Mouse (Mus musculus): ENCODE measurements around the gene Zfp770. TPM values are rescaled to one million over a fixed set of nuclear protein-coding genes. Genes with fewer than 3 reads are reported as not detected.
A peak's percentile ranks its signal among the peaks of the same experiment; 100 is the strongest.

Gene Zfp770
- polyA plus RNA-seq, 1 experiment from 2014 or later, result 8.2 TPM

GRCm38 (mm10) chr2:114156639-114157038 lies 44.6 kb downstream of the Zfp770 start:
- H3K27ac ChIP-seq (replicated peaks; ENCODE audit: low read depth, low read length), result no peak overlapping the region
- peaks cover 84% of the 10 kb centered on the region for H3K36me3 ChIP-seq (ENCODE audit: control insufficient read depth, insufficient read depth, low read length)
- no peaks in the 10 kb centered on the region for H3K9me3 ChIP-seq (ENCODE audit: control insufficient read depth, low read length)
- no peak overlapping the region for H3K4me2 ChIP-seq (ENCODE audit: low read length)
- H3K9ac ChIP-seq (replicated peaks; ENCODE audit: low read length), result no peak overlapping the region
- no peaks in the 10 kb centered on the region for H3K4me1 ChIP-seq (ENCODE audit: control insufficient read depth, insufficient read depth, low read length)
- WGBS, result 91% methylated on average over 1 of the region's 1 CpGs
- H3K27me3 ChIP-seq (ENCODE audit: control insufficient read depth, insufficient read depth, low read length), result no peaks in the 10 kb centered on the region
- no peak overlapping the region for H3K4me3 ChIP-seq (replicated peaks; ENCODE audit: low read depth, low read length)
- ATAC-seq (ENCODE audit: low FRiP score, low TSS enrichment), result no peak
- DNase-seq, result no peak

- no peaks in the 10 kb centered on the region for H3K4me1 ChIP-seq (ENCODE audit: control insufficient read depth, insufficient read depth, low read length)
- peaks cover 89% of the 10 kb centered on the region for H3K36me3 ChIP-seq (ENCODE audit: control insufficient read depth, insufficient read depth, low read length)
- no peaks in the 10 kb centered on the region for H3K9me3 ChIP-seq (ENCODE audit: control insufficient read depth, low read length)
- H3K27ac ChIP-seq (replicated peaks; ENCODE audit: low read depth, low read length), result no peak overlapping the region
- no peak overlapping the region for H3K4me2 ChIP-seq (ENCODE audit: low read length)
- 95% methylated on average over 6 of the region's 6 CpGs for WGBS
- no peak for DNase-seq
- no peaks in the 10 kb centered on the region for H3K27me3 ChIP-seq (ENCODE audit: control insufficient read depth, insufficient read depth, low read length)
- no peak overlapping the region for H3K4me3 ChIP-seq (replicated peaks; ENCODE audit: low read depth, low read length)
- H3K9ac ChIP-seq (replicated peaks; ENCODE audit: low read length), result no peak overlapping the region
- ATAC-seq (ENCODE audit: low FRiP score, low TSS enrichment), result no peak
Observed at GRCm38 (mm10) chr2:114153247-114153646, 48.0 kb downstream of the Zfp770 start.

- Histone ChIP-seq H3K4me2 (ENCODE audit: low read length) (no peak overlapping the region), H3K36me3 (ENCODE audit: control insufficient read depth, insufficient read depth, low read length) (peaks cover 84% of the 10 kb centered on the region), H3K4me1 (ENCODE audit: control insufficient read depth, insufficient read depth, low read length) (no peaks in the 10 kb centered on the region), H3K27me3 (ENCODE audit: control insufficient read depth, insufficient read depth, low read length) (no peaks in the 10 kb centered on the region), H3K9ac (replicated peaks; ENCODE audit: low read length) (no peak overlapping the region), H3K4me3 (replicated peaks; ENCODE audit: low read depth, low read length) (no peak overlapping the region), H3K27ac (replicated peaks; ENCODE audit: low read depth, low read length) (no peak overlapping the region), H3K9me3 (ENCODE audit: control insufficient read depth, low read length) (no peaks in the 10 kb centered on the region)
- 93% methylated on average over 15 of the region's 15 CpGs for WGBS
- ATAC-seq (ENCODE audit: low FRiP score, low TSS enrichment), result no peak
- DNase-seq, result no peak
Observed at GRCm38 (mm10) chr2:114146864-114147458, 54.3 kb downstream of the Zfp770 start.

GRCm38 (mm10) chr2:114145315-114145801 lies 55.9 kb downstream of the Zfp770 start:
- Histone ChIP-seq H3K9ac (replicated peaks; ENCODE audit: low read length) (no peak overlapping the region), H3K4me2 (ENCODE audit: low read length) (no peak overlapping the region), H3K27me3 (ENCODE audit: control insufficient read depth, insufficient read depth, low read length) (no peaks in the 10 kb centered on the region), H3K4me1 (ENCODE audit: control insufficient read depth, insufficient read depth, low read length) (no peaks in the 10 kb centered on the region), H3K9me3 (ENCODE audit: control insufficient read depth, low read length) (no peaks in the 10 kb centered on the region), H3K4me3 (replicated peaks; ENCODE audit: low read depth, low read length) (no peak overlapping the region), H3K27ac (replicated peaks; ENCODE audit: low read depth, low read length) (no peak overlapping the region), H3K36me3 (ENCODE audit: control insufficient read depth, insufficient read depth, low read length) (peaks cover 84% of the 10 kb centered on the region)
- DNase-seq (peak; percentile 77), ATAC-seq (ENCODE audit: low FRiP score, low TSS enrichment) (no peak)
- WGBS, result 80% methylated on average over 6 of the region's 6 CpGs

- Histone ChIP-seq H3K4me3 (replicated peaks; ENCODE audit: low read depth, low read length) (no peak overlapping the region), H3K9ac (replicated peaks; ENCODE audit: low read length) (no peak overlapping the region), H3K36me3 (ENCODE audit: control insufficient read depth, insufficient read depth, low read length) (peaks cover 84% of the 10 kb centered on the region), H3K4me2 (ENCODE audit: low read length) (no peak overlapping the region), H3K27ac (replicated peaks; ENCODE audit: low read depth, low read length) (no peak overlapping the region), H3K4me1 (ENCODE audit: control insufficient read depth, insufficient read depth, low read length) (no peaks in the 10 kb centered on the region), H3K27me3 (ENCODE audit: control insufficient read depth, insufficient read depth, low read length) (no peaks in the 10 kb centered on the region), H3K9me3 (ENCODE audit: control insufficient read depth, low read length) (no peaks in the 10 kb centered on the region)
- WGBS, result 93% methylated on average over 5 of the region's 5 CpGs
- ATAC-seq (ENCODE audit: low FRiP score, low TSS enrichment), result no peak
- DNase-seq, result no peak
Observed at GRCm38 (mm10) chr2:114144915-114145314, 56.4 kb downstream of the Zfp770 start.

GRCm38 (mm10) chr2:114143842-114144241 lies 57.4 kb downstream of the Zfp770 start:
- no peak overlapping the region for H3K9ac ChIP-seq (replicated peaks; ENCODE audit: low read length)
- WGBS, result 92% methylated on average over 6 of the region's 6 CpGs
- no peaks in the 10 kb centered on the region for H3K4me1 ChIP-seq (ENCODE audit: control insufficient read depth, insufficient read depth, low read length)

More at GRCm38 (mm10) chr2:114143842-114144241, 57.4 kb downstream of the Zfp770 start:
- H3K27ac ChIP-seq (replicated peaks; ENCODE audit: low read depth, low read length), result no peak overlapping the region
- H3K4me3 ChIP-seq (replicated peaks; ENCODE audit: low read depth, low read length), result no peak overlapping the region
- DNase-seq (no peak), ATAC-seq (ENCODE audit: low FRiP score, low TSS enrichment) (no peak)
- H3K27me3 ChIP-seq (ENCODE audit: control insufficient read depth, insufficient read depth, low read length), result no peaks in the 10 kb centered on the region
- H3K4me2 ChIP-seq (ENCODE audit: low read length), result no peak overlapping the region
- H3K36me3 ChIP-seq (ENCODE audit: control insufficient read depth, insufficient read depth, low read length), result peaks cover 84% of the 10 kb centered on the region
- H3K9me3 ChIP-seq (ENCODE audit: control insufficient read depth, low read length), result no peaks in the 10 kb centered on the region

Small RNAs within 50 kb of the gene (microRNA-seq; reads per million reads assigned to microRNA genes)
- gene Mir7002, result not detected

Other genes with a start within 250 kb of the Zfp770 start
- 6.3 and 17.6 TPM in 2 replicates for gene Gjd2, start 187.8 kb downstream of the Zfp770 start, polyA plus RNA-seq (2014; fragmentation: Nextera tagmentation; extraction: Ambion mirVana)
- 0.24 and 0.89 TPM in 2 replicates for gene Actc1, start 147.9 kb downstream of the Zfp770 start, polyA plus RNA-seq (2014; fragmentation: Nextera tagmentation; extraction: Ambion mirVana)
- 52.6 and 54.3 TPM in 2 replicates for gene Aqr, start 14.4 kb downstream of the Zfp770 start, polyA plus RNA-seq (2014; fragmentation: Nextera tagmentation; extraction: Ambion mirVana)

Measured in midbrain, embryonic 14.5 days (tissue).